Mouse (Mus musculus) left cerebral cortex, postnatal 36 days (tissue): ENCODE measurements around the gene Aqp12. TPM values are rescaled to one million over a fixed set of nuclear protein-coding genes. Genes with fewer than 3 reads are reported as not detected.

Source experiments
- DNase-seq, 2 experiments: peaks; one replicate each; pipeline ENCODE4 v3.0.0; 2021 to 2022; ENCODE audit warnings: low spot score in 2 of 2, mixed read lengths in 1 of 2
- intact Hi-C: fragments of 180-260 bp; cut with DNase I; formaldehyde crosslinking; loops from one replicate; pipeline ENCODE4 v1.15.1; 2025
- total RNA-seq, 2 experiments: library from RNA; stranded (reverse); gene quantifications; 2 replicates each; pipeline ENCODE4 v1.2.3; 2021

The Aqp12 gene
- total RNA-seq, 2 experiments from 2014 or later = not detected

- no peak for DNase-seq
- intact Hi-C loops = no loop called here
Measured at GRCm38 (mm10) chr1:93013367-93013766, 7.2 kb downstream of the Aqp12 start.

GRCm38 (mm10) chr1:93014460-93014859 is 8.3 kb downstream of the Aqp12 start:
- intact Hi-C loops = no loop called here
- peak; percentile 74 to 75 for DNase-seq

- DNase-seq = no peak
- intact Hi-C loops = no loop called here
Measured at GRCm38 (mm10) chr1:93015136-93015535, 9.0 kb downstream of the Aqp12 start.

- DNase-seq = no peak
- intact Hi-C loops = no loop called here
Measured at GRCm38 (mm10) chr1:93018716-93019115, 12.6 kb downstream of the Aqp12 start.

GRCm38 (mm10) chr1:93020602-93021001 is 14.5 kb downstream of the Aqp12 start:
- DNase-seq = peak in 1 of 2 experiments; percentile 40
- intact Hi-C loops = no loop called here

GRCm38 (mm10) chr1:93026600-93026999 is 20.5 kb downstream of the Aqp12 start:
- DNase-seq = no peak
- intact Hi-C loops = no loop called here

GRCm38 (mm10) chr1:93029387-93029786 is 23.3 kb downstream of the Aqp12 start:
- intact Hi-C loops = no loop called here
- DNase-seq = no peak

- intact Hi-C loops = no loop called here
- DNase-seq = no peak
Measured at GRCm38 (mm10) chr1:93030060-93030459, 23.9 kb downstream of the Aqp12 start.

- DNase-seq = peak in 1 of 2 experiments; percentile 40
- intact Hi-C loops = no loop called here
Measured at GRCm38 (mm10) chr1:93031199-93031598, 25.1 kb downstream of the Aqp12 start.

- no peak for DNase-seq
- intact Hi-C loops = no loop called here
Measured at GRCm38 (mm10) chr1:93033989-93034388, 27.9 kb downstream of the Aqp12 start.

- no peak for DNase-seq
- intact Hi-C loops = no loop called here
Measured at GRCm38 (mm10) chr1:93035981-93036380, 29.8 kb downstream of the Aqp12 start.

- DNase-seq = no peak
- intact Hi-C loops = no loop called here
Measured at GRCm38 (mm10) chr1:93046153-93046789, 40.1 kb downstream of the Aqp12 start.

GRCm38 (mm10) chr1:93050071-93050470 is 43.9 kb downstream of the Aqp12 start:
- DNase-seq = no peak
- intact Hi-C loops = no loop called here

GRCm38 (mm10) chr1:93051124-93051833 is 45.1 kb downstream of the Aqp12 start:
- DNase-seq = no peak
- intact Hi-C loops = no loop called here

Other genes with a start within 250 kb of the Aqp12 start
- 10 to 100 TPM; 78.7 to 81.8 TPM for gene Gpc1, start 174.7 kb upstream of the Aqp12 start, total RNA-seq
- gene Ankmy1, start 103.4 kb upstream of the Aqp12 start, total RNA-seq = under 1 TPM; 0.32 to 0.45 TPM
- gene Dusp28, start 99.4 kb upstream of the Aqp12 start, total RNA-seq = 10 to 100 TPM; 15.3 to 15.7 TPM
- 10 to 100 TPM; 33.4 to 36.4 TPM for gene Rnpepl1, start 95.6 kb upstream of the Aqp12 start, total RNA-seq
- 10 to 100 TPM; 38.3 to 40.0 TPM for gene Capn10, start 72.0 kb upstream of the Aqp12 start, total RNA-seq
- gene Gpr35, start 55.5 kb upstream of the Aqp12 start, total RNA-seq = under 1 TPM in 1 of 2 experiments, not detected in 1; 0.77 TPM
- gene Kif1a, start 95.6 kb downstream of the Aqp12 start, total RNA-seq = 100 to 1,000 TPM; 731 to 734 TPM
- not detected for gene Agxt, start 128.9 kb downstream of the Aqp12 start, total RNA-seq
- gene 2310007B03Rik, start 154.6 kb downstream of the Aqp12 start, total RNA-seq = not detected
- under 1 TPM; 0.07 to 0.18 TPM for gene Crocc2, start 162.4 kb downstream of the Aqp12 start, total RNA-seq
- gene Sned1, start 229.5 kb downstream of the Aqp12 start, total RNA-seq = 1 to 10 TPM; 6.3 to 7.3 TPM